26 mouse cellular contexts compared by ENCODE assay signal in genomic region chr4:7970272-7970671, GRCm38 (mm10).
DNase-seq lines count a peak whose midpoint lies in the region; ATAC-seq and TF ChIP-seq lines count a peak whose summit lies in the region.
"Had no signal": no experiment of that assay in that cellular context is flagged by ENCODE, and none has a peak within 500 bp of the region (broad histone marks: within the 10 kb centered on the region; RNA-seq: fewer than 3 reads in every experiment).

No protein-coding gene starts in this region.

- peak; percentile 26 for DNase-seq in forebrain, postnatal 0 days
- no peak for DNase-seq in limb, embryonic 10.5 days (ENCODE audit: low spot score)
- peak; percentile 45 for DNase-seq in brain, adult 2 months (ENCODE audit: low read depth, low spot score)
- DNase-seq in left cerebral cortex, adult 2 months (ENCODE audit: extremely low spot score in 1 of 2, low spot score in 2 of 2), result no peak
- DNase-seq: adrenal gland, postnatal 25 days; cerebellum, adult 2 months; cerebellum, postnatal 14 days; gastrocnemius, postnatal 10 days; heart, postnatal 10 days; kidney, adult 8-10 months; kidney, postnatal 4 days; liver, postnatal 0 days; right cerebral cortex, postnatal 14 days; thymus, postnatal 4 days had no signal

- WGBS in forebrain, postnatal 0 days, result 39% methylated on average over 6 of the region's 6 CpGs
- WGBS in forebrain, embryonic 13.5 days, result 62% methylated on average over 6 of the region's 6 CpGs
- WGBS in limb, embryonic 13.5 days, result 27% methylated on average over 6 of the region's 6 CpGs
- WGBS in limb, embryonic 10.5 days, result 39% methylated on average over 6 of the region's 6 CpGs
- 20% methylated on average over 6 of the region's 6 CpGs for WGBS in neural tube, embryonic 15.5 days
- 55% methylated on average over 6 of the region's 6 CpGs for WGBS in intestine, embryonic 16.5 days

- H3K9me3 ChIP-seq in forebrain, postnatal 0 days (ENCODE audit: low read length), result no peaks in the 10 kb centered on the region
- no peaks in the 10 kb centered on the region; the same call in 1 of the 2 replicates for H3K9me3 ChIP-seq in forebrain, embryonic 13.5 days (replicated peaks)
- H3K9me3 ChIP-seq in limb, embryonic 13.5 days, result no peaks in the 10 kb centered on the region
- H3K9me3 ChIP-seq in limb, embryonic 10.5 days (replicated peaks), result no peaks in the 10 kb centered on the region
- no peaks in the 10 kb centered on the region for H3K9me3 ChIP-seq in neural tube, embryonic 15.5 days (replicated peaks)
- H3K9me3 ChIP-seq in intestine, embryonic 16.5 days (ENCODE audit: control insufficient read depth, low read length), result no peaks in the 10 kb centered on the region
- H3K9me3 ChIP-seq: heart, embryonic 13.5 days; intestine, embryonic 15.5 days; limb, embryonic 12.5 days; midbrain, embryonic 13.5 days; neural tube, embryonic 13.5 days had no signal

- no peak for TF ChIP-seq CTCF in forebrain, postnatal 0 days (IDR thresholded peaks at IDR 0.05; ENCODE audit: low read depth)
- TF ChIP-seq CTCF in left cerebral cortex, adult 2 months (IDR thresholded peaks at IDR 0.05), result no peak

- intact Hi-C loops in left cerebral cortex, adult 2 months (cut with DNase I), result no loop called here

- H3K27me3 ChIP-seq in forebrain, postnatal 0 days (ENCODE audit: insufficient read depth, low read length), result no peaks in the 10 kb centered on the region
- no peaks in the 10 kb centered on the region for H3K27me3 ChIP-seq in forebrain, embryonic 13.5 days
- no peaks in the 10 kb centered on the region for H3K27me3 ChIP-seq in limb, embryonic 13.5 days
- no peaks in the 10 kb centered on the region for H3K27me3 ChIP-seq in limb, embryonic 10.5 days (ENCODE audit: low read depth, poor library complexity, severe bottlenecking)
- no peaks in the 10 kb centered on the region for H3K27me3 ChIP-seq in neural tube, embryonic 15.5 days (replicated peaks)
- no peaks in the 10 kb centered on the region for H3K27me3 ChIP-seq in intestine, embryonic 16.5 days (replicated peaks; ENCODE audit: control insufficient read depth, insufficient read depth, low read length)
- H3K27me3 ChIP-seq: heart, embryonic 13.5 days; intestine, embryonic 15.5 days; limb, embryonic 12.5 days; midbrain, embryonic 13.5 days; neural tube, embryonic 13.5 days had no signal

- no peak overlapping the region for H3K4me3 ChIP-seq in forebrain, postnatal 0 days (ENCODE audit: low read depth, low read length)
- H3K4me3 ChIP-seq in forebrain, embryonic 13.5 days, result no peak overlapping the region
- no peak overlapping the region for H3K4me3 ChIP-seq in limb, embryonic 13.5 days
- no peak overlapping the region for H3K4me3 ChIP-seq in limb, embryonic 10.5 days
- H3K4me3 ChIP-seq in neural tube, embryonic 15.5 days (replicated peaks), result no peak overlapping the region
- H3K4me3 ChIP-seq in left cerebral cortex, adult 2 months, result no peak overlapping the region
- H3K4me3 ChIP-seq in intestine, embryonic 16.5 days (ENCODE audit: low read length), result no peak overlapping the region
- H3K4me3 ChIP-seq: heart, embryonic 13.5 days; intestine, embryonic 15.5 days; limb, embryonic 12.5 days; midbrain, embryonic 13.5 days; neural tube, embryonic 13.5 days had no signal

- no peaks in the 10 kb centered on the region for H3K4me1 ChIP-seq in forebrain, postnatal 0 days (ENCODE audit: insufficient read depth)
- H3K4me1 ChIP-seq in forebrain, embryonic 13.5 days, result no peaks in the 10 kb centered on the region
- peaks cover 7% of the 10 kb centered on the region; the same call in 1 of the 2 replicates for H3K4me1 ChIP-seq in limb, embryonic 13.5 days
- no peaks in the 10 kb centered on the region for H3K4me1 ChIP-seq in limb, embryonic 10.5 days
- H3K4me1 ChIP-seq in neural tube, embryonic 15.5 days, result peaks cover 10% of the 10 kb centered on the region; the same call in 1 of the 2 replicates
- H3K4me1 ChIP-seq in intestine, embryonic 16.5 days (ENCODE audit: control insufficient read depth, insufficient read depth, low read length), result no peaks in the 10 kb centered on the region
- H3K4me1 ChIP-seq: heart, embryonic 13.5 days; intestine, embryonic 15.5 days; midbrain, embryonic 13.5 days; neural tube, embryonic 13.5 days had no signal

- no peak overlapping the region for H3K4me2 ChIP-seq in forebrain, postnatal 0 days (ENCODE audit: low read depth)
- H3K4me2 ChIP-seq in forebrain, embryonic 13.5 days, result no peak overlapping the region
- no peak overlapping the region for H3K4me2 ChIP-seq in limb, embryonic 13.5 days (replicated peaks)
- H3K4me2 ChIP-seq in neural tube, embryonic 15.5 days, result no peak overlapping the region
- H3K4me2 ChIP-seq in intestine, embryonic 16.5 days (ENCODE audit: low read depth, low read length), result no peak overlapping the region
- H3K4me2 ChIP-seq: heart, embryonic 13.5 days; intestine, embryonic 15.5 days; limb, embryonic 12.5 days; liver, embryonic 11.5 days; midbrain, embryonic 13.5 days; neural tube, embryonic 13.5 days had no signal

- peak; percentile 64 for ATAC-seq in forebrain, postnatal 0 days
- no peak for ATAC-seq in forebrain, embryonic 13.5 days
- peak; percentile 66; the same call in 1 of the 2 replicates for ATAC-seq in limb, embryonic 13.5 days (ENCODE audit: low FRiP score, low read depth)
- peak; percentile 84 for ATAC-seq in neural tube, embryonic 15.5 days (ENCODE audit: low FRiP score)
- no peak for ATAC-seq in intestine, embryonic 16.5 days
- ATAC-seq: intestine, embryonic 15.5 days; liver, postnatal 0 days; midbrain, embryonic 13.5 days had no signal

- H3K36me3 ChIP-seq in forebrain, postnatal 0 days (ENCODE audit: insufficient read depth), result no peaks in the 10 kb centered on the region
- no peaks in the 10 kb centered on the region for H3K36me3 ChIP-seq in forebrain, embryonic 13.5 days (ENCODE audit: poor library complexity, severe bottlenecking)
- H3K36me3 ChIP-seq in limb, embryonic 13.5 days, result no peaks in the 10 kb centered on the region
- H3K36me3 ChIP-seq in limb, embryonic 10.5 days, result no peaks in the 10 kb centered on the region
- H3K36me3 ChIP-seq in neural tube, embryonic 15.5 days, result no peaks in the 10 kb centered on the region
- H3K36me3 ChIP-seq in intestine, embryonic 16.5 days (ENCODE audit: control insufficient read depth, insufficient read depth, low read length), result no peaks in the 10 kb centered on the region
- H3K36me3 ChIP-seq: heart, embryonic 13.5 days; intestine, embryonic 15.5 days; limb, embryonic 12.5 days; midbrain, embryonic 13.5 days; neural tube, embryonic 13.5 days had no signal

- H3K27ac ChIP-seq in forebrain, postnatal 0 days (ENCODE audit: low read depth, low read length), result no peak overlapping the region
- no peak overlapping the region for H3K27ac ChIP-seq in forebrain, embryonic 13.5 days
- no peak overlapping the region for H3K27ac ChIP-seq in limb, embryonic 13.5 days
- no peak overlapping the region for H3K27ac ChIP-seq in limb, embryonic 10.5 days
- H3K27ac ChIP-seq in neural tube, embryonic 15.5 days (replicated peaks), result no peak overlapping the region
- no peak overlapping the region for H3K27ac ChIP-seq in left cerebral cortex, adult 2 months
- H3K27ac ChIP-seq in intestine, embryonic 16.5 days (ENCODE audit: low read length), result no peak overlapping the region
- H3K27ac ChIP-seq: heart, embryonic 13.5 days; intestine, embryonic 15.5 days; kidney, postnatal 0 days; limb, embryonic 12.5 days; macrophage; midbrain, embryonic 13.5 days; neural tube, embryonic 13.5 days had no signal

- H3K9ac ChIP-seq in forebrain, postnatal 0 days, result no peak overlapping the region
- no peak overlapping the region for H3K9ac ChIP-seq in forebrain, embryonic 13.5 days
- no peak overlapping the region for H3K9ac ChIP-seq in limb, embryonic 13.5 days
- no peak overlapping the region for H3K9ac ChIP-seq in neural tube, embryonic 15.5 days (replicated peaks)
- no peak overlapping the region for H3K9ac ChIP-seq in intestine, embryonic 16.5 days (ENCODE audit: low read depth, low read length)
- H3K9ac ChIP-seq: heart, embryonic 13.5 days; intestine, embryonic 15.5 days; limb, embryonic 12.5 days; liver, postnatal 0 days; midbrain, embryonic 13.5 days; neural tube, embryonic 13.5 days had no signal

Comparison
In these comparisons a context has a peak if more than half of its experiments do, and no peak if none do; other contexts are left out.
1. ATAC-seq: peak in forebrain, postnatal 0 days (single experiment), limb, embryonic 13.5 days (single experiment) and neural tube, embryonic 15.5 days (single experiment); none in forebrain, embryonic 13.5 days (single experiment) and intestine, embryonic 16.5 days (single experiment).
2. DNase-seq: peak in forebrain, postnatal 0 days (single experiment) and brain, adult 2 months (single experiment); none in limb, embryonic 10.5 days (single experiment) and left cerebral cortex, adult 2 months (0 of 2).